Mouse (Mus musculus): ENCODE results near the gene Mrpl4. TPM values are rescaled to one million over a fixed set of nuclear protein-coding genes. Genes with fewer than 3 reads are reported as not detected.

The Mrpl4 gene
- polyA plus RNA-seq, 1 experiment from 2014 or later, result 119 TPM

DNA sequence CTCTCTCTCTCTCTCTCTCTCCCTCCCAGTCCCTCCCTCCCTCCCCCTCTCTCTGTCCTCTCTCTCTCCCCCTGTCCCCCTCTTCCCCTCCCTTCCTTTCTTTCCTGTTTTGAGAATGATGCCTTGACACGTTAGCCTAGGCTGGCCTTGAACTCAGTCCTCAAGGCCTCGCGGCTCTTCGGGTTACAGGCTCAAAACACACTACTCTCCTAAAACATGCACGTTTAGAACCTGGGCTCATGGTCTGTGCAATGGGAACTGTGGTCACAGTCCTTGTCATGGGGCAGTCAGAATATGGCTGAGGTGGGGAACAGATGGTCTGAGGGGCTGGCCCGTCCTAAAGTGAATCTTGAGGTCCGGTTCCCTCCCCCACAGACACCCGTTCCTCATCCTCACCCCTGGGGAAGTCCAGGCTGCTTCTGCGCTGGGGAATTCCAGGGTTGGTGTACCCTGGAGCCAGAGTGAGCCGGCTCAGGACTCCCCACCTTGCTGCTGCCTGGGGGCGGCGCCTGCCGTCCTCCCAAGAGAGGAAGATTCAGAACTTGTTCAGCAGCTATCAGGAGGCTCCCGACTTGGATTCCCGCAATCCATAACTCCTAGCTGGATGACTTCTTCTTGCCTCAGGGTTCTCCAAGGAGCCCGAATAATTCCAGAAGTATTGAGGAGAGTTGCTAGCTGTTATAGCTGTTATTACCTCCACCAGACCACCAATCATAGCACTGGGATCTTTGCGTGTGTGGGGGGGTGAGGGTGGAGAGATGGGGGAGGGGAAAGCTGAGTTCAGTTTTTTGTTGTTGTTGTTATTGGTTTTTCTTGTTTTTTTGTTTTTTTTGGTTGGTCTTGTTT is 14.0 kb downstream of the Mrpl4 start:
- H3K27me3 ChIP-seq (ENCODE audit: control insufficient read depth, insufficient read depth, low read length), result peaks cover 36% of the 10 kb centered on the region
- no peaks in the 10 kb centered on the region for H3K9me3 ChIP-seq (ENCODE audit: control insufficient read depth, low read length)
- H3K27ac ChIP-seq (ENCODE audit: low read depth, low read length), result no peak overlapping the region
- no peaks in the 10 kb centered on the region for H3K36me3 ChIP-seq (ENCODE audit: control insufficient read depth, insufficient read depth, low read length)
- ATAC-seq (replicated peaks; ENCODE audit: low FRiP score), result no peak
- no peak overlapping the region for H3K9ac ChIP-seq (ENCODE audit: low read length)
- peak overlapping the region; percentile 18; the same call in 1 of the 2 replicates for H3K4me3 ChIP-seq (ENCODE audit: low read depth, low read length)
- WGBS, result 4% methylated on average over 17 of the region's 17 CpGs
- H3K4me1 ChIP-seq (replicated peaks; ENCODE audit: control insufficient read depth, insufficient read depth, low read length), result peaks cover 9% of the 10 kb centered on the region; the same call in 1 of the 2 replicates
- no peak for DNase-seq (ENCODE audit: low spot score)
- no peak overlapping the region for H3K4me2 ChIP-seq (ENCODE audit: low read depth, low read length, severe bottlenecking)

- Histone ChIP-seq H3K4me2 (ENCODE audit: low read depth, low read length, severe bottlenecking) (no peak overlapping the region), H3K4me3 (ENCODE audit: low read depth, low read length) (no peak overlapping the region), H3K36me3 (ENCODE audit: control insufficient read depth, insufficient read depth, low read length) (no peaks in the 10 kb centered on the region), H3K27me3 (ENCODE audit: control insufficient read depth, insufficient read depth, low read length) (peaks cover 36% of the 10 kb centered on the region), H3K9ac (ENCODE audit: low read length) (no peak overlapping the region), H3K27ac (ENCODE audit: low read depth, low read length) (no peak overlapping the region), H3K4me1 (replicated peaks; ENCODE audit: control insufficient read depth, insufficient read depth, low read length) (peaks cover 9% of the 10 kb centered on the region; the same call in 1 of the 2 replicates), H3K9me3 (ENCODE audit: control insufficient read depth, low read length) (no peaks in the 10 kb centered on the region)
- DNase-seq (ENCODE audit: low spot score) (no peak), ATAC-seq (replicated peaks; ENCODE audit: low FRiP score) (no peak)
- WGBS, result 50% methylated on average over 4 of the region's 4 CpGs
These were observed 14.6 kb downstream of the Mrpl4 start for GRCm38 (mm10) chr9:21017177-21017575.

GRCm38 (mm10) chr9:21018600-21018999 is 16.1 kb downstream of the Mrpl4 start:
- no peaks in the 10 kb centered on the region for H3K36me3 ChIP-seq (ENCODE audit: control insufficient read depth, insufficient read depth, low read length)
- H3K27me3 ChIP-seq (ENCODE audit: control insufficient read depth, insufficient read depth, low read length), result peaks cover 36% of the 10 kb centered on the region
- no peak overlapping the region for H3K4me2 ChIP-seq (ENCODE audit: low read depth, low read length, severe bottlenecking)
- H3K4me3 ChIP-seq (ENCODE audit: low read depth, low read length), result no peak overlapping the region
- ATAC-seq (replicated peaks; ENCODE audit: low FRiP score) (no peak), DNase-seq (ENCODE audit: low spot score) (no peak)
- H3K9ac ChIP-seq (ENCODE audit: low read length), result no peak overlapping the region
- H3K27ac ChIP-seq (ENCODE audit: low read depth, low read length), result no peak overlapping the region
- H3K9me3 ChIP-seq (ENCODE audit: control insufficient read depth, low read length), result no peaks in the 10 kb centered on the region
- 72% methylated on average over 2 of the region's 2 CpGs for WGBS
- H3K4me1 ChIP-seq (replicated peaks; ENCODE audit: control insufficient read depth, insufficient read depth, low read length), result peaks cover 9% of the 10 kb centered on the region; the same call in 1 of the 2 replicates

GRCm38 (mm10) chr9:21021363-21021762 is 18.8 kb downstream of the Mrpl4 start:
- Histone ChIP-seq H3K27me3 (ENCODE audit: control insufficient read depth, insufficient read depth, low read length) (peaks cover 16% of the 10 kb centered on the region), H3K4me2 (ENCODE audit: low read depth, low read length, severe bottlenecking) (no peak overlapping the region), H3K4me3 (ENCODE audit: low read depth, low read length) (no peak overlapping the region), H3K27ac (ENCODE audit: low read depth, low read length) (no peak overlapping the region), H3K4me1 (replicated peaks; ENCODE audit: control insufficient read depth, insufficient read depth, low read length) (no peaks in the 10 kb centered on the region), H3K9me3 (ENCODE audit: control insufficient read depth, low read length) (no peaks in the 10 kb centered on the region), H3K9ac (ENCODE audit: low read length) (no peak overlapping the region), H3K36me3 (ENCODE audit: control insufficient read depth, insufficient read depth, low read length) (no peaks in the 10 kb centered on the region)
- WGBS, result 81% methylated on average over 3 of the region's 3 CpGs
- DNase-seq (ENCODE audit: low spot score) (no peak), ATAC-seq (replicated peaks; ENCODE audit: low FRiP score) (no peak)

- ATAC-seq (replicated peaks; ENCODE audit: low FRiP score), result no peak
- WGBS, result 68% methylated on average over 6 of the region's 6 CpGs
- Histone ChIP-seq H3K9me3 (ENCODE audit: control insufficient read depth, low read length) (no peaks in the 10 kb centered on the region), H3K4me3 (ENCODE audit: low read depth, low read length) (no peak overlapping the region), H3K27me3 (ENCODE audit: control insufficient read depth, insufficient read depth, low read length) (peaks cover 8% of the 10 kb centered on the region), H3K4me1 (replicated peaks; ENCODE audit: control insufficient read depth, insufficient read depth, low read length) (no peaks in the 10 kb centered on the region), H3K27ac (ENCODE audit: low read depth, low read length) (no peak overlapping the region), H3K9ac (ENCODE audit: low read length) (no peak overlapping the region), H3K4me2 (ENCODE audit: low read depth, low read length, severe bottlenecking) (no peak overlapping the region), H3K36me3 (ENCODE audit: control insufficient read depth, insufficient read depth, low read length) (no peaks in the 10 kb centered on the region)
- no peak for DNase-seq (ENCODE audit: low spot score)
These were observed 19.8 kb downstream of the Mrpl4 start for GRCm38 (mm10) chr9:21022288-21022687.

GRCm38 (mm10) chr9:21022726-21023125 is 20.2 kb downstream of the Mrpl4 start:
- Histone ChIP-seq H3K27me3 (ENCODE audit: control insufficient read depth, insufficient read depth, low read length) (peaks cover 4% of the 10 kb centered on the region), H3K36me3 (ENCODE audit: control insufficient read depth, insufficient read depth, low read length) (no peaks in the 10 kb centered on the region), H3K4me2 (ENCODE audit: low read depth, low read length, severe bottlenecking) (no peak overlapping the region), H3K4me1 (replicated peaks; ENCODE audit: control insufficient read depth, insufficient read depth, low read length) (no peaks in the 10 kb centered on the region), H3K27ac (ENCODE audit: low read depth, low read length) (no peak overlapping the region), H3K9ac (ENCODE audit: low read length) (no peak overlapping the region), H3K9me3 (ENCODE audit: control insufficient read depth, low read length) (no peaks in the 10 kb centered on the region), H3K4me3 (ENCODE audit: low read depth, low read length) (no peak overlapping the region)
- no peak for ATAC-seq (replicated peaks; ENCODE audit: low FRiP score)
- 96% methylated on average over 1 of the region's 1 CpGs for WGBS
- DNase-seq (ENCODE audit: low spot score), result no peak

DNA sequence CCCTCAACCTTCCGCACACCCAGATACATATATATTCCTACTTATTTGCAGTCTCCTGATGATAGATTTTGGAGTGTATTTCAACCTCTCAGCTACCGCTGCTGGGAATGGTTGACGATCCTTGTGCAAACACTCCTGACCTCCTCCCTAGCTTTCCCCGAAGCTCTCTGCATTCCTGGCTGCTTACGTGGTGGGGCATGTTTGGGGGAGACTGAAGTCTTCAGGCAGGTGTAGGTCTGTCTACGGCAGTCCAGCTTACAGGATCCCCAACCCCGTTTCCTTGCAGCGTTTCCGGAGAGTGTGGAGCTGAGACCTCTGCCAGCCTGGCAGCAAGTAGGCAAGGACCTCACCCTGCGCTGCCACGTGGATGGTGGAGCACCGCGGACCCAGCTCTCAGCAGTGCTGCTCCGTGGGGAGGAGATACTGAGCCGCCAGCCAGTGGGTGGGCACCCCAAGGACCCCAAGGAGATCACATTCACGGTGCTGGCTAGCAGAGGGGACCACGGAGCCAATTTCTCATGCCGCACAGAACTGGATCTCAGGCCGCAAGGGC is 22.8 kb downstream of the Mrpl4 start:
- Histone ChIP-seq H3K27ac (ENCODE audit: low read depth, low read length) (no peak overlapping the region), H3K4me1 (replicated peaks; ENCODE audit: control insufficient read depth, insufficient read depth, low read length) (0 out of 2 replicates have a peak, but pooled peaks cover 3% of the 10 kb centered on the region), H3K4me2 (ENCODE audit: low read depth, low read length, severe bottlenecking) (no peak overlapping the region), H3K27me3 (ENCODE audit: control insufficient read depth, insufficient read depth, low read length) (peaks cover 20% of the 10 kb centered on the region), H3K9me3 (ENCODE audit: control insufficient read depth, low read length) (no peaks in the 10 kb centered on the region), H3K4me3 (ENCODE audit: low read depth, low read length) (no peak overlapping the region), H3K36me3 (ENCODE audit: control insufficient read depth, insufficient read depth, low read length) (no peaks in the 10 kb centered on the region), H3K9ac (ENCODE audit: low read length) (no peak overlapping the region)
- DNase-seq (ENCODE audit: low spot score), result no peak
- 73% methylated on average over 19 of the region's 19 CpGs for WGBS
- no peak for ATAC-seq (replicated peaks; ENCODE audit: low FRiP score)

- H3K27me3 ChIP-seq (ENCODE audit: control insufficient read depth, insufficient read depth, low read length), result peaks cover 32% of the 10 kb centered on the region
- WGBS, result 87% methylated on average over 12 of the region's 12 CpGs
These were observed 24.3 kb downstream of the Mrpl4 start for GRCm38 (mm10) chr9:21026849-21027248.

More at GRCm38 (mm10) chr9:21026849-21027248, 24.3 kb downstream of the Mrpl4 start:
- ATAC-seq (replicated peaks; ENCODE audit: low FRiP score) (no peak), DNase-seq (ENCODE audit: low spot score) (no peak)
- Histone ChIP-seq H3K9me3 (ENCODE audit: control insufficient read depth, low read length) (no peaks in the 10 kb centered on the region), H3K36me3 (ENCODE audit: control insufficient read depth, insufficient read depth, low read length) (no peaks in the 10 kb centered on the region), H3K4me2 (ENCODE audit: low read depth, low read length, severe bottlenecking) (no peak overlapping the region), H3K9ac (ENCODE audit: low read length) (no peak overlapping the region), H3K4me3 (ENCODE audit: low read depth, low read length) (no peak overlapping the region), H3K4me1 (replicated peaks; ENCODE audit: control insufficient read depth, insufficient read depth, low read length) (peaks cover 8% of the 10 kb centered on the region), H3K27ac (ENCODE audit: low read depth, low read length) (no peak overlapping the region)

Data from forebrain, embryonic 11.5 days (tissue).